Mouse (Mus musculus) embryonic facial prominence, embryonic 12.5 days (tissue): ENCODE results near the gene Kcnt1. TPM values are rescaled to one million over a fixed set of nuclear protein-coding genes. Genes with fewer than 3 reads are reported as not detected.

Source experiments
- ATAC-seq: fragments of 200-750 bp; cut with Nextera tagmentation; 2 replicates; pipeline ENCODE4 v1.8.0; 2017; ENCODE audit not compliant: insufficient number of reproducible peaks, insufficient read depth, low FRiP score, low TSS enrichment
- H3K27ac ChIP-seq: fragments of 300-500 bp; sonication (generic); 2 replicates; pipeline ENCODE4 v1.5.1; 2016; ENCODE audit warnings: mild to moderate bottlenecking
- H3K27me3 ChIP-seq: fragments of 300-500 bp; sonication (generic); 2 replicates; pipeline ENCODE4 v1.6.1; 2016; ENCODE audit warnings: mild to moderate bottlenecking, moderate library complexity
- H3K36me3 ChIP-seq: fragments of 300-500 bp; sonication (generic); 2 replicates; pipeline ENCODE4 v1.6.1; 2016; ENCODE audit warnings: mild to moderate bottlenecking
- H3K4me1 ChIP-seq: fragments of 300-500 bp; sonication (generic); 2 replicates; pipeline ENCODE4 v1.6.1; 2016
- H3K4me2 ChIP-seq: fragments of 300-500 bp; sonication (generic); replicated peaks from 2 replicates; pipeline ENCODE4 v1.6.1; 2016; ENCODE audit warnings: mild to moderate bottlenecking, moderate library complexity
- H3K4me3 ChIP-seq: fragments of 300-500 bp; sonication (generic); 2 replicates; pipeline ENCODE4 v1.5.1; 2016; ENCODE audit warnings: mild to moderate bottlenecking
- H3K9ac ChIP-seq: fragments of 300-500 bp; sonication (generic); 2 replicates; pipeline ENCODE4 v1.6.1; 2016; ENCODE audit warnings: mild to moderate bottlenecking, moderate library complexity
- H3K9me3 ChIP-seq: fragments of 300-500 bp; sonication (generic); 2 replicates; pipeline ENCODE4 v1.6.1; 2016; ENCODE audit warnings: mild to moderate bottlenecking, moderate library complexity
- WGBS: fragments of 180-500 bp; shearing (Covaris S2); methylation state at CpG from one replicate; pipeline ENCODE4 v1.1.7; 2016; 5-methylcytosine and 5-hydroxymethylcytosine counted together
- polyA plus RNA-seq: library from polyadenylated mRNA; unstranded; fragments of >200 nt; fragmentation: Nextera tagmentation; extraction: Ambion mirVana; gene quantifications from 2 replicates; pipeline ENCODE4 v1.2.1, GENCODE M21; 2016

The Kcnt1 gene
- polyA plus RNA-seq, 1 experiment from 2014 or later = 1.6 TPM

DNA sequence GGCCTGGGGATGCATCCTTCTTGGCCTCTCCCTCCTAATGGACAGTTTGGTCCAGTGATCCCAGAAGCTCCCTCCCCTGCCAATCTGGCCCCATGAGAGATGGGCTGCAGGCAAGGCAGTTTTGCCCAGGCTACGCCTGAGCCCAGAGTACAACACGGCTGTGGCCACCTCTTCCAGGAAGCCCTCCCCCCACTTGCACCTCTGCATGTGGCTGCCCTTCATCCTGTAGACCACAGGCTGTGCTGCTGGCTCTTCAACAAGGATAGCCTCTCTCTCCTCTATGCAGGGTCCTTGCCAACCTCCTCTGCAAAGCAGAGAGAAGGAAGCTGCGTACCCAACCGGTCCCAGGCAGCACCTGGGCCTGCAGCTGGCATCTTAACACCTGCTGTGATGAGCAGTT is 15.5 kb downstream of the Kcnt1 start:
- Histone ChIP-seq H3K9me3 (no peaks in the 10 kb centered on the region), H3K4me2 (no peak overlapping the region), H3K4me3 (no peak overlapping the region), H3K9ac (no peak overlapping the region), H3K36me3 (no peaks in the 10 kb centered on the region), H3K4me1 (peaks cover 6% of the 10 kb centered on the region; the same call in 1 of the 2 replicates), H3K27ac (no peak overlapping the region), H3K27me3 (peaks cover 28% of the 10 kb centered on the region)
- ATAC-seq = no peak
- WGBS = 83% methylated on average over 4 of the region's 4 CpGs

- no peak overlapping the region for H3K4me3 ChIP-seq
- no peak overlapping the region for H3K9ac ChIP-seq
- H3K27ac ChIP-seq = no peak overlapping the region
- no peaks in the 10 kb centered on the region for H3K9me3 ChIP-seq
- H3K4me1 ChIP-seq = peaks cover 6% of the 10 kb centered on the region; the same call in 1 of the 2 replicates
- H3K4me2 ChIP-seq = no peak overlapping the region
- ATAC-seq = no peak
- 42% methylated on average over 1 of the region's 1 CpGs for WGBS
- H3K27me3 ChIP-seq = peaks cover 26% of the 10 kb centered on the region
- no peaks in the 10 kb centered on the region for H3K36me3 ChIP-seq
These were observed 18.7 kb downstream of the Kcnt1 start for GRCm38 (mm10) chr2:25882276-25882675.

- no peak overlapping the region for H3K9ac ChIP-seq
- no peak for ATAC-seq
- H3K27me3 ChIP-seq = peaks cover 4% of the 10 kb centered on the region; the same call in 1 of the 2 replicates
- no peak overlapping the region for H3K4me3 ChIP-seq
- no peaks in the 10 kb centered on the region for H3K36me3 ChIP-seq
- H3K4me1 ChIP-seq = no peaks in the 10 kb centered on the region
- H3K4me2 ChIP-seq = no peak overlapping the region
- 85% methylated on average over 3 of the region's 3 CpGs for WGBS
- no peak overlapping the region for H3K27ac ChIP-seq
- H3K9me3 ChIP-seq = no peaks in the 10 kb centered on the region
These were observed 21.2 kb downstream of the Kcnt1 start for GRCm38 (mm10) chr2:25884756-25885155.

- Histone ChIP-seq H3K36me3 (no peaks in the 10 kb centered on the region), H3K4me1 (no peaks in the 10 kb centered on the region), H3K27me3 (no peaks in the 10 kb centered on the region), H3K9me3 (no peaks in the 10 kb centered on the region), H3K4me3 (no peak overlapping the region), H3K27ac (no peak overlapping the region), H3K9ac (no peak overlapping the region), H3K4me2 (no peak overlapping the region)
- ATAC-seq = no peak
- WGBS = 63% methylated on average over 8 of the region's 8 CpGs
These were observed 23.7 kb downstream of the Kcnt1 start for GRCm38 (mm10) chr2:25887226-25887625.

- no peak overlapping the region for H3K4me3 ChIP-seq
These were observed 24.6 kb downstream of the Kcnt1 start for GRCm38 (mm10) chr2:25888144-25888543.

DNA sequence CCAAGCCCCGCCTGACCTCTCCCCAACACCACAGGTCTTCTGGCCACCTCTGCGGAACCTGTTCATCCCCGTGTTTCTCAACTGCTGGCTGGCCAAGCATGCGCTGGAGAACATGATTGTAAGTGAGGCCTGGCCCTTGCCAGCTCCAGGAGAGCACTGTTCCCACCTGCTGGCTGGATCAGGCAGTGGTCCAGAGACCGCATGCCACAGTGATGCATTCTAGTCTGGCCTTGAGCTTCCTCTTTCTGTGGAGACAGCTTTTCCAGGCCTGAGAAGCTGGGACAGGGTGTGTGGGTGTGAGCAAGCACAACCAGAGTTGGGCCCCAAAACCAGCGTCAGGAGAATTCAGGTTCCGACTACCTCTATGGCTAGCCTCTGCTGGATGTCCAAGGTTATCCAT is 28.9 kb downstream of the Kcnt1 start:
- no peak for ATAC-seq

More at GRCm38 (mm10) chr2:25888144-25888543, 24.6 kb downstream of the Kcnt1 start:
- ATAC-seq = no peak
- no peak overlapping the region for H3K27ac ChIP-seq
- H3K36me3 ChIP-seq = no peaks in the 10 kb centered on the region
- no peaks in the 10 kb centered on the region for H3K4me1 ChIP-seq
- no peak overlapping the region for H3K9ac ChIP-seq
- no peaks in the 10 kb centered on the region for H3K9me3 ChIP-seq
- 81% methylated on average over 3 of the region's 5 CpGs for WGBS
- H3K27me3 ChIP-seq = no peaks in the 10 kb centered on the region
- H3K4me2 ChIP-seq = no peak overlapping the region

DNA sequence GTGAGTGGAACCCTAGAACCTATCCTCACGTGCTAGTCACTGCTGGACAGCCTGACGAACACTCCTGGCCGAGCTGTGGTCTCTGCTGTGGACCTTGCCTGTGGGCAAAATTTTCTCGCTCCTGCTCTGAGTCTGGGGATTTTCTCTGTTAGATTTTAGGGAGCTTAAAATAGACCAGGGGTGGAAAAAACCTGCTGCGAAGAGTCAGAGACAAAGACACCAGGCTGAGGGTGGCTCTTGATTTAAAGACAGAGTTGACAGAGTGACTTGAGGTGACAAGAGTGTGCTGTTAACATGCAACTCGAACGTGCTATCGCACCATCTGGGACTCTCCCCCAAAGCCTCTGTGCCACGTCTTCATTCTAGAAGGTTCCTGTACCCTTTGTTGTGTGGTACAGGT is 35.4 kb downstream of the Kcnt1 start:
- ATAC-seq = no peak
- H3K27ac ChIP-seq = no peak overlapping the region
- no peak overlapping the region for H3K4me2 ChIP-seq
- no peaks in the 10 kb centered on the region for H3K9me3 ChIP-seq
- no peaks in the 10 kb centered on the region for H3K27me3 ChIP-seq
- no peaks in the 10 kb centered on the region for H3K4me1 ChIP-seq
- WGBS = 76% methylated on average over 9 of the region's 9 CpGs
- H3K4me3 ChIP-seq = no peak overlapping the region
- no peaks in the 10 kb centered on the region for H3K36me3 ChIP-seq
- H3K9ac ChIP-seq = no peak overlapping the region

More for the DNA sequence above, 28.9 kb downstream of the Kcnt1 start:
- no peak overlapping the region for H3K9ac ChIP-seq
- H3K4me1 ChIP-seq = no peaks in the 10 kb centered on the region
- 81% methylated on average over 7 of the region's 7 CpGs for WGBS
- H3K4me2 ChIP-seq = no peak overlapping the region
- no peak overlapping the region for H3K27ac ChIP-seq
- H3K4me3 ChIP-seq = no peak overlapping the region
- no peaks in the 10 kb centered on the region for H3K9me3 ChIP-seq
- H3K27me3 ChIP-seq = no peaks in the 10 kb centered on the region
- no peaks in the 10 kb centered on the region for H3K36me3 ChIP-seq

GRCm38 (mm10) chr2:25909872-25910271 is 46.3 kb downstream of the Kcnt1 start:
- no peak overlapping the region for H3K4me2 ChIP-seq
- ATAC-seq = no peak
- H3K36me3 ChIP-seq = no peaks in the 10 kb centered on the region
- H3K9ac ChIP-seq = no peak overlapping the region
- H3K27me3 ChIP-seq = no peaks in the 10 kb centered on the region
- H3K9me3 ChIP-seq = no peaks in the 10 kb centered on the region
- no peaks in the 10 kb centered on the region for H3K4me1 ChIP-seq
- H3K27ac ChIP-seq = no peak overlapping the region
- WGBS = 84% methylated on average over 12 of the region's 12 CpGs
- no peak overlapping the region for H3K4me3 ChIP-seq

DNA sequence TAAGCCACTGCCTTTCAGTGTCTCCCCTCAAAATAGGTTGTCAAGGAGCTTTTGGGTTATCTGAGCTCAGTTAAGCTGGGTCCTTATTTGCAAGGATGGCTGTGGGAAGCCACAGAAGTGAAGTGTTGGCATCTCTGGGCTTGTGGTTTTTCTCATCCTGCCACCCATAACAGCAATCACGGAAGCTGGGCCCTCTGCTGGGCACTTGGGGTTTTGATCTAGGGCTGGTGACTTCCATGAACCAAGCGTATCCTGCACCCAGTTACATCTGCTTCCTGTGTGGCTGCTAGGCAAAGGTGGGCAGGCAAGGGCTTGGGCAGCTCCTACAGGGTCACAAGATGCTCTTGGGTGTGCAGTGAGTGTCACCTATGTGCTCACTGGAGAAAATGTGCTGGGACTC is 49.7 kb downstream of the Kcnt1 start:
- ATAC-seq = no peak
- 57% methylated on average over 2 of the region's 2 CpGs for WGBS

DNA sequence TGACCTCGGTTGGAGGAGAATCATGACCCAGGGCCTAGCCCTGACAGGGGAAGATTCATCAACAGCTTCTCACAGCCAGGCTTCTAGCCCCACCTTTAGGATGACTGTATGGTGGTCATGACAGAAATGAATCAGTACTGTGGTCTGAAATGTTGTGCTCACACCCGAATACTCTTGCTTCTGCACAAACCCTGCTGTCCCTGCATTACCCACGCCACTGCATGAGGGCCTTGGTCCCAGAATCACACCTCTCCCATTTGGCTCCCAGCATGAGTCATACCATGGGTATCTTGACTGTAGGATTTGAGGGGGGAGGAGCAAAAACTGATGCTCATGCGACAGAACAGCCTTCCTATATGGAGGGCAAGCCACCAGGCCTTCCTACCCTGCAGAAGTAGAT is 50.7 kb downstream of the Kcnt1 start:
- H3K4me3 ChIP-seq = no peak overlapping the region
- H3K4me2 ChIP-seq = no peak overlapping the region
- no peaks in the 10 kb centered on the region for H3K4me1 ChIP-seq
- 77% methylated on average over 4 of the region's 4 CpGs for WGBS
- no peaks in the 10 kb centered on the region for H3K9me3 ChIP-seq
- no peaks in the 10 kb centered on the region for H3K27me3 ChIP-seq
- no peaks in the 10 kb centered on the region for H3K36me3 ChIP-seq
- no peak overlapping the region for H3K27ac ChIP-seq
- no peak for ATAC-seq
- no peak overlapping the region for H3K9ac ChIP-seq

More for the DNA sequence above, 49.7 kb downstream of the Kcnt1 start:
- Histone ChIP-seq H3K36me3 (no peaks in the 10 kb centered on the region), H3K4me1 (no peaks in the 10 kb centered on the region), H3K9me3 (no peaks in the 10 kb centered on the region), H3K4me3 (no peak overlapping the region), H3K27ac (no peak overlapping the region), H3K4me2 (no peak overlapping the region), H3K27me3 (no peaks in the 10 kb centered on the region), H3K9ac (no peak overlapping the region)

DNA sequence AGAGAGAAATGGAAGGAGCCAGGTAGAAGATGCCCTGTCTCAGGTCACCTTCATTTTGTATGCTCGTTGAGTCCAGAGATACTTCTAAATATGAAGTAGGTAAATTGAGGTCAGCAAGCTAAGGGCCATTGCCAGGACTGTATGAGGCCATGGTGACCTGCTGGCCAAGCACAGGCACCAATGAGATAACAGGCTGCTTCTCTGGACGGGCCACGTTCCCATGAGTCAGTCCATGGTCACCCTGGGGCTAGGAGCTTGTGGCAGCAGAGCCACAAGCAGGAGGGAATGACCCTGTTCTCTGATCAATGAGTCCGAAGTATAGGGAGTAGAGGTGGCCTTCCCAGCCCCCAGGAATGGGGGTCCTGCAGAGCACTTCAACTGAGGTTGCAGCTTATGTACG is 51.3 kb downstream of the Kcnt1 start:
- H3K9me3 ChIP-seq = no peaks in the 10 kb centered on the region
- no peak overlapping the region for H3K4me3 ChIP-seq
- WGBS = 86% methylated on average over 5 of the region's 5 CpGs
- H3K27me3 ChIP-seq = no peaks in the 10 kb centered on the region
- no peak overlapping the region for H3K4me2 ChIP-seq
- no peaks in the 10 kb centered on the region for H3K36me3 ChIP-seq
- H3K27ac ChIP-seq = no peak overlapping the region
- no peaks in the 10 kb centered on the region for H3K4me1 ChIP-seq
- ATAC-seq = no peak
- H3K9ac ChIP-seq = no peak overlapping the region

GRCm38 (mm10) chr2:25918408-25918807 is 54.9 kb downstream of the Kcnt1 start:
- H3K27me3 ChIP-seq = no peaks in the 10 kb centered on the region
- H3K9ac ChIP-seq = no peak overlapping the region
- H3K4me3 ChIP-seq = no peak overlapping the region
- H3K27ac ChIP-seq = no peak overlapping the region
- no peaks in the 10 kb centered on the region for H3K4me1 ChIP-seq
- no peaks in the 10 kb centered on the region for H3K9me3 ChIP-seq
- 82% methylated on average over 2 of the region's 2 CpGs for WGBS
- H3K36me3 ChIP-seq = no peaks in the 10 kb centered on the region; the same call in 1 of the 2 replicates
- no peak for ATAC-seq
- no peak overlapping the region for H3K4me2 ChIP-seq

DNA sequence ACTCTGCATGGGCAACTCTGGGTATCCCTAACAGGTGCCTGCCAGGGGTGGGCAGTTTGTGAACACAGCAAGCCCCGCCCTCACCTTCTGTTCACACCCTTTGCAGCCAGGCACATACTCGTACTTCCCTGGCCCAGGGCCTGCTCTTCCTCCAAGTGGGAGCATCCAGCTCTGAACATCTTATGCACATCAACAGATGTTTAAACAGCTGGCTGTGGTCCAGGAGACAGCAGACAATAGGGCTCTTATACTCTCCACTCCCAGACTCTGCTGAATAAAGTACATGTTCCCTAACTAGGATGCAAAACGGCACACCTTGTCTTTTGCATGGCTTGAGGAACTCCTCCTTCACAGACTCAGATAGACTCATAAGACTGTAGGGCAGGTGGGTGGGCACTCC is 56.4 kb downstream of the Kcnt1 start:
- Histone ChIP-seq H3K27ac (no peak overlapping the region), H3K9me3 (no peaks in the 10 kb centered on the region)

More for the DNA sequence above, 56.4 kb downstream of the Kcnt1 start:
- no peak overlapping the region for H3K9ac ChIP-seq
- 51% methylated on average over 3 of the region's 3 CpGs for WGBS
- peaks cover 10% of the 10 kb centered on the region for H3K36me3 ChIP-seq
- no peaks in the 10 kb centered on the region for H3K4me1 ChIP-seq
- no peak overlapping the region for H3K4me3 ChIP-seq
- ATAC-seq = no peak
- no peaks in the 10 kb centered on the region for H3K27me3 ChIP-seq
- H3K4me2 ChIP-seq = no peak overlapping the region
